Mouse (Mus musculus) lung, adult 2 months (tissue): ENCODE data around the gene Asna1. TPM values are rescaled to one million over a fixed set of nuclear protein-coding genes. Genes with fewer than 3 reads are reported as not detected.

Experiments used
- DNase-seq: peaks from one replicate; pipeline ENCODE4 v3.0.0; 2022
- H3K4me1 ChIP-seq: fragments of 200-500 bp; 2 replicates; pipeline ENCODE4 v1.6.1; 2011; ENCODE audit warnings: low read length; ENCODE audit not compliant: control insufficient read depth, insufficient read depth
- H3K4me3 ChIP-seq: fragments of 200-500 bp; replicated peaks from 2 replicates; pipeline ENCODE3; 2011; ENCODE audit warnings: low read depth, mild to moderate bottlenecking, control low read depth, low read length; ENCODE audit errors: extremely low read depth
- CTCF ChIP-seq: fragments of 200-500 bp; IDR thresholded peaks from 2 replicates; pipeline ENCODE4 v1.5.1; 2011; ENCODE audit warnings: mild to moderate bottlenecking, low read length, control low read depth; ENCODE audit not compliant: insufficient read depth
- POLR2A ChIP-seq: fragments of 200-500 bp; IDR thresholded peaks from 2 replicates; pipeline ENCODE4 v1.6.1; 2011; ENCODE audit warnings: low read depth, mild to moderate bottlenecking, control low read depth, low read length, borderline replicate concordance; ENCODE audit errors: extremely low read depth
- WGBS: fragments of 180-500 bp; shearing (Covaris S2); methylation state at CpG from one replicate; pipeline ENCODE4 v1.1.7; 2018; 5-methylcytosine and 5-hydroxymethylcytosine counted together
- polyA plus RNA-seq: library from polyadenylated mRNA; depleted of rRNA; stranded (reverse); fragments of >200 nt; gene quantifications from 2 replicates; pipeline ENCODE4 v1.2.3, GENCODE M21; 2012; rRNA removed

Asna1 gene
- polyA plus RNA-seq, 1 experiment, result 128 TPM

DNA sequence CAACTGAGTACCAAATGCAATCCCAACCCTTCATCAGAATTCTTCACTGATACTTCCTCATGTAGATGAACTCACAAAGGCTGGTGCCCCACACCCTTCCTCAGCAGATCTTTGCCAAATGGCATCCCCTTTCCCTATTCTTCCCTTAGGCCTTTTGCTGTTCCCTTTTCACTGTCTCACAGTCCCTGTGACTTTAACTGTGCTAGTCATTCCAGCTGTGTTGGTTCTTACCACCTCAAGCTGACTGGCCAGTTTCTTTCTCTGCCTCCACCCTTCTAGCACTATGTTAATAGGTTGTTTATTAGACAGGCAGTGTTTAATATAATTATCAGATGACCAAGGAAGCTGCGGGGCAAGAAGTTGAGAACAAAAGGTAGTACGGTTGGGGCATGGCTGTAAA lies 56.4 kb downstream of the Asna1 start:
- 7% methylated on average over 2 of the region's 2 CpGs for WGBS
- H3K4me3 ChIP-seq, result no peak overlapping the region
- DNase-seq, result no peak
- peaks cover 9% of the 10 kb centered on the region for H3K4me1 ChIP-seq
- TF ChIP-seq POLR2A, result no peak
- no peak for TF ChIP-seq CTCF

Other genes starting within 250 kb of the Asna1 start
- gene Nfix, start 224.9 kb downstream of the Asna1 start, polyA plus RNA-seq, result 80.1 and 96.2 TPM in 2 replicates
- 2.5 and 2.9 TPM in 2 replicates for gene Dand5, start 202.5 kb downstream of the Asna1 start, polyA plus RNA-seq
- gene Gadd45gip1, start 193.8 kb downstream of the Asna1 start, polyA plus RNA-seq, result 21.3 and 31.7 TPM in 2 replicates
- gene Rad23a, start 184.6 kb downstream of the Asna1 start, polyA plus RNA-seq, result 72.6 and 75.9 TPM in 2 replicates
- gene Calr, start 178.3 kb downstream of the Asna1 start, polyA plus RNA-seq, result 152 and 189 TPM in 2 replicates
- 33.8 and 42.4 TPM in 2 replicates for gene Farsa, start 168.3 kb downstream of the Asna1 start, polyA plus RNA-seq
- 1.5 and 1.8 TPM in 2 replicates for gene Syce2, start 153.2 kb downstream of the Asna1 start, polyA plus RNA-seq
- gene Gcdh, start 131.4 kb downstream of the Asna1 start, polyA plus RNA-seq, result 65.8 and 75.3 TPM in 2 replicates
- gene Klf1, start 123.4 kb downstream of the Asna1 start, polyA plus RNA-seq, result 0.14 and 0.23 TPM in 2 replicates
- 19.6 and 26.7 TPM in 2 replicates for gene Dnase2a, start 116.7 kb downstream of the Asna1 start, polyA plus RNA-seq
- 0.34 and 0.41 TPM in 2 replicates for gene Mast1, start 87.9 kb downstream of the Asna1 start, polyA plus RNA-seq
- gene Rtbdn, start 78.3 kb downstream of the Asna1 start, polyA plus RNA-seq, result not detected in 2 replicates
- gene Gm49661, start 55.8 kb downstream of the Asna1 start, polyA plus RNA-seq, result not detected in 2 replicates
- gene Prdx2, start 55.7 kb downstream of the Asna1 start, polyA plus RNA-seq, result 93.2 and 117 TPM in 2 replicates
- gene Rnaseh2a, start 55.5 kb downstream of the Asna1 start, polyA plus RNA-seq, result 27.4 and 30.4 TPM in 2 replicates
- gene Junb, start 46.6 kb downstream of the Asna1 start, polyA plus RNA-seq, result 80.8 and 125 TPM in 2 replicates
- gene Hook2, start 34.7 kb downstream of the Asna1 start, polyA plus RNA-seq, result 9.5 and 10.5 TPM in 2 replicates
- gene Best2, start 10.8 kb downstream of the Asna1 start, polyA plus RNA-seq, result 0.13 and 0.23 TPM in 2 replicates
- 96.9 and 99.1 TPM in 2 replicates for gene Trir, start 1.5 kb upstream of the Asna1 start, polyA plus RNA-seq
- gene Tnpo2, start 11.6 kb upstream of the Asna1 start, polyA plus RNA-seq, result 49.1 and 68.3 TPM in 2 replicates
- 42.5 and 44.7 TPM in 2 replicates for gene Fbxw9, start 34.8 kb upstream of the Asna1 start, polyA plus RNA-seq
- not detected in 2 replicates for gene Gm5741, start 42.7 kb upstream of the Asna1 start, polyA plus RNA-seq
- 45.9 and 49.9 TPM in 2 replicates for gene Dhps, start 46.5 kb upstream of the Asna1 start, polyA plus RNA-seq
- gene Wdr83os, start 55.5 kb upstream of the Asna1 start, polyA plus RNA-seq, result 97.1 and 120 TPM in 2 replicates
- gene Wdr83, start 56.0 kb upstream of the Asna1 start, polyA plus RNA-seq, result 21.2 and 33.1 TPM in 2 replicates
- gene Man2b1, start 58.0 kb upstream of the Asna1 start, polyA plus RNA-seq, result 74.1 and 87.1 TPM in 2 replicates
- gene Zfp791, start 97.8 kb upstream of the Asna1 start, polyA plus RNA-seq, result 0.37 and 0.66 TPM in 2 replicates
- gene Cks1brt, start 126.6 kb upstream of the Asna1 start, polyA plus RNA-seq, result not detected in 2 replicates
- not detected in 2 replicates for gene Olfr371, start 200.7 kb upstream of the Asna1 start, polyA plus RNA-seq